Mouse (Mus musculus) liver, adult 2 months (tissue): ENCODE measurements around the gene Gtpbp3.
A peak's percentile ranks its signal among the peaks of the same experiment; 100 is the strongest.

ENCODE experiments used
- CTCF ChIP-seq: fragments of 200-500 bp; IDR thresholded peaks from 2 replicates; pipeline ENCODE4 v1.5.1; 2011; ENCODE audit warnings: low read depth, low read length, control low read depth
- POLR2A ChIP-seq: fragments of 200-500 bp; IDR thresholded peaks from 2 replicates; pipeline ENCODE4 v1.6.1; 2011; ENCODE audit warnings: low read length, control low read depth; ENCODE audit not compliant: insufficient read depth; ENCODE audit errors: extremely low read depth

DNA sequence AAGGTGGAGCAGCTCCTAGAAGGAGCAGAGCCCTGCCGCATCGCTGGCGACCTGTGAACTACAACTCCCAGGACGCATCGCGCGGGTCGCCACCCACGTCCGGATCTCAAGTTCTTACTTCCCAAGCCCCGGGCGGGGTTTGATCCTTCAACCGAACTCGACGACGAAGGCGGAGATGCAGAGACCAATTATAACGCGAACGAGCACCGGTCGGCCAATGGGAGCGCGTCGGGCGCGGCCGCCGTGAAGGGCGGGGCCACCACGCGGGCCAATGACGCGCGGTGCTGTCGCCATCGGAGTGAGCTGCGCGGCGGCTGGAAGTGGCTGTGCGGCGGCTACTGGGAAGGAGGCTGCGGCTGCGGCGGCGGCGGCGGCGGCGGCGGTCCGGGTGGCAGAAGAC lies 19.0 kb upstream of the Gtpbp3 start, which contains the start of gene Dda1:
- peak; percentile 53; the same call in 1 of the 2 replicates for TF ChIP-seq POLR2A
- TF ChIP-seq CTCF: no peak
